Mouse (Mus musculus) G1E (cell line): Measurements from ENCODE around the gene Wfs1.

ENCODE experiments used
- CTCF ChIP-seq: IDR thresholded peaks from 2 replicates; pipeline ENCODE4 v1.5.1; 2012; ENCODE audit warnings: low read depth, low read length, inconsistent platforms, mixed read lengths
- GATA1 ChIP-seq: IDR thresholded peaks from 2 replicates; pipeline ENCODE4 v1.6.1; 2012; ENCODE audit warnings: borderline replicate concordance, low read length, inconsistent platforms, mixed read lengths
- POLR2AphosphoS5 ChIP-seq: IDR thresholded peaks from 2 replicates; pipeline ENCODE4 v1.6.1; 2012; ENCODE audit warnings: low read depth, low read length, inconsistent platforms; ENCODE audit not compliant: insufficient replicate concordance
- TAL1 ChIP-seq: conservative IDR thresholded peaks from 2 replicates; pipeline ENCODE4 v1.6.1; 2012; ENCODE audit warnings: low read depth, low read length, inconsistent platforms, mixed read lengths

- TF ChIP-seq CTCF, result no peak
- TF ChIP-seq GATA1, result no peak
- TF ChIP-seq POLR2AphosphoS5, result no peak
- TF ChIP-seq TAL1, result no peak
Measured at GRCm38 (mm10) chr5:36936548-36936947, 52.5 kb downstream of the Wfs1 start.
